Mouse (Mus musculus): ENCODE measurements at regions not wholly inside any gene's neighbourhood (a gene's known extent, or its start where the extent isn't known, plus 50 kb on each side); places are given as distances from the start of the nearest gene placed in this dataset.

GRCm38 (mm10) chr8:30233266-30233665, 2785.8 kb downstream of the Poteg start:
- H3K9me3 ChIP-seq (replicated peaks; ENCODE audit: control insufficient read depth, low read length, poor library complexity, severe bottlenecking) = no peaks in the 10 kb centered on the region
- H3K36me3 ChIP-seq (ENCODE audit: control insufficient read depth, insufficient read depth, low read length) = no peaks in the 10 kb centered on the region
- H3K9ac ChIP-seq (ENCODE audit: low read depth, low read length) = no peak overlapping the region
- no peak for ATAC-seq
- H3K27ac ChIP-seq (ENCODE audit: low read length) = no peak overlapping the region
- no peaks in the 10 kb centered on the region for H3K27me3 ChIP-seq (ENCODE audit: control insufficient read depth, insufficient read depth, low read depth, low read length)
- no peak overlapping the region for H3K4me2 ChIP-seq (ENCODE audit: low read length)
- WGBS = 70% methylated on average over 1 of the region's 1 CpGs
- H3K4me3 ChIP-seq (ENCODE audit: low read depth, low read length) = no peak overlapping the region
- no peaks in the 10 kb centered on the region for H3K4me1 ChIP-seq (ENCODE audit: control insufficient read depth, insufficient read depth, low read length)

- no peaks in the 10 kb centered on the region for H3K27me3 ChIP-seq (ENCODE audit: control insufficient read depth, insufficient read depth, low read depth, low read length)
- H3K4me1 ChIP-seq (ENCODE audit: control insufficient read depth, insufficient read depth, low read length) = no peaks in the 10 kb centered on the region
- no peak for ATAC-seq
- H3K27ac ChIP-seq (ENCODE audit: low read length) = no peak overlapping the region
- no peak overlapping the region for H3K4me3 ChIP-seq (ENCODE audit: low read depth, low read length)
- H3K9me3 ChIP-seq (replicated peaks; ENCODE audit: control insufficient read depth, low read length, poor library complexity, severe bottlenecking) = no peaks in the 10 kb centered on the region
- no peak overlapping the region for H3K4me2 ChIP-seq (ENCODE audit: low read length)
- no peaks in the 10 kb centered on the region for H3K36me3 ChIP-seq (ENCODE audit: control insufficient read depth, insufficient read depth, low read length)
- H3K9ac ChIP-seq (ENCODE audit: low read depth, low read length) = no peak overlapping the region
- 95% methylated on average over 3 of the region's 3 CpGs for WGBS
Measured at GRCm38 (mm10) chr8:30251797-30252196, 2804.3 kb downstream of the Poteg start.

- Histone ChIP-seq H3K36me3 (ENCODE audit: control insufficient read depth, insufficient read depth, low read length) (no peaks in the 10 kb centered on the region), H3K27me3 (ENCODE audit: control insufficient read depth, insufficient read depth, low read depth, low read length) (no peaks in the 10 kb centered on the region), H3K27ac (ENCODE audit: low read length) (no peak overlapping the region), H3K9me3 (replicated peaks; ENCODE audit: control insufficient read depth, low read length, poor library complexity, severe bottlenecking) (no peaks in the 10 kb centered on the region), H3K9ac (ENCODE audit: low read depth, low read length) (no peak overlapping the region), H3K4me3 (ENCODE audit: low read depth, low read length) (no peak overlapping the region), H3K4me2 (ENCODE audit: low read length) (no peak overlapping the region), H3K4me1 (ENCODE audit: control insufficient read depth, insufficient read depth, low read length) (no peaks in the 10 kb centered on the region)
- ATAC-seq = no peak
- WGBS = 78% methylated on average over 6 of the region's 6 CpGs
Measured at GRCm38 (mm10) chr8:30269949-30270910, 2822.8 kb downstream of the Poteg start.

- no peak overlapping the region for H3K27ac ChIP-seq (ENCODE audit: low read length)
- H3K9me3 ChIP-seq (replicated peaks; ENCODE audit: control insufficient read depth, low read length, poor library complexity, severe bottlenecking) = no peaks in the 10 kb centered on the region
- H3K4me3 ChIP-seq (ENCODE audit: low read depth, low read length) = no peak overlapping the region
- WGBS = 17% methylated on average over 4 of the region's 4 CpGs
- H3K9ac ChIP-seq (ENCODE audit: low read depth, low read length) = no peak overlapping the region
- H3K4me1 ChIP-seq (ENCODE audit: control insufficient read depth, insufficient read depth, low read length) = no peaks in the 10 kb centered on the region
- no peak for ATAC-seq
- H3K27me3 ChIP-seq (ENCODE audit: control insufficient read depth, insufficient read depth, low read depth, low read length) = no peaks in the 10 kb centered on the region
- H3K4me2 ChIP-seq (ENCODE audit: low read length) = no peak overlapping the region
- no peaks in the 10 kb centered on the region for H3K36me3 ChIP-seq (ENCODE audit: control insufficient read depth, insufficient read depth, low read length)
Measured at GRCm38 (mm10) chr8:30289169-30289568, 2841.7 kb downstream of the Poteg start.

GRCm38 (mm10) chr8:30331201-30331600, 2883.7 kb downstream of the Poteg start:
- Histone ChIP-seq H3K4me2 (ENCODE audit: low read length) (no peak overlapping the region), H3K36me3 (ENCODE audit: control insufficient read depth, insufficient read depth, low read length) (no peaks in the 10 kb centered on the region), H3K4me3 (ENCODE audit: low read depth, low read length) (no peak overlapping the region), H3K9me3 (replicated peaks; ENCODE audit: control insufficient read depth, low read length, poor library complexity, severe bottlenecking) (no peaks in the 10 kb centered on the region), H3K9ac (ENCODE audit: low read depth, low read length) (no peak overlapping the region), H3K27me3 (ENCODE audit: control insufficient read depth, insufficient read depth, low read depth, low read length) (no peaks in the 10 kb centered on the region), H3K27ac (ENCODE audit: low read length) (no peak overlapping the region), H3K4me1 (ENCODE audit: control insufficient read depth, insufficient read depth, low read length) (no peaks in the 10 kb centered on the region)
- no peak for ATAC-seq

GRCm38 (mm10) chr8:30333352-30333751, 2885.9 kb downstream of the Poteg start:
- ATAC-seq = no peak
- H3K4me3 ChIP-seq (ENCODE audit: low read depth, low read length) = no peak overlapping the region
- no peak overlapping the region for H3K27ac ChIP-seq (ENCODE audit: low read length)
- no peaks in the 10 kb centered on the region for H3K9me3 ChIP-seq (replicated peaks; ENCODE audit: control insufficient read depth, low read length, poor library complexity, severe bottlenecking)
- H3K4me1 ChIP-seq (ENCODE audit: control insufficient read depth, insufficient read depth, low read length) = no peaks in the 10 kb centered on the region
- 34% methylated on average over 3 of the region's 3 CpGs for WGBS
- no peak overlapping the region for H3K9ac ChIP-seq (ENCODE audit: low read depth, low read length)
- H3K27me3 ChIP-seq (ENCODE audit: control insufficient read depth, insufficient read depth, low read depth, low read length) = no peaks in the 10 kb centered on the region
- no peaks in the 10 kb centered on the region for H3K36me3 ChIP-seq (ENCODE audit: control insufficient read depth, insufficient read depth, low read length)
- no peak overlapping the region for H3K4me2 ChIP-seq (ENCODE audit: low read length)

- Histone ChIP-seq H3K4me2 (ENCODE audit: low read length) (no peak overlapping the region), H3K9ac (ENCODE audit: low read depth, low read length) (no peak overlapping the region), H3K27me3 (ENCODE audit: control insufficient read depth, insufficient read depth, low read depth, low read length) (no peaks in the 10 kb centered on the region), H3K4me1 (ENCODE audit: control insufficient read depth, insufficient read depth, low read length) (no peaks in the 10 kb centered on the region), H3K27ac (ENCODE audit: low read length) (no peak overlapping the region), H3K36me3 (ENCODE audit: control insufficient read depth, insufficient read depth, low read length) (no peaks in the 10 kb centered on the region), H3K4me3 (ENCODE audit: low read depth, low read length) (no peak overlapping the region), H3K9me3 (replicated peaks; ENCODE audit: control insufficient read depth, low read length, poor library complexity, severe bottlenecking) (no peaks in the 10 kb centered on the region)
- no peak for ATAC-seq
- WGBS = 94% methylated on average over 1 of the region's 1 CpGs
Measured at GRCm38 (mm10) chr8:30359464-30359863, 2912.0 kb downstream of the Poteg start.

GRCm38 (mm10) chr8:30365721-30366120, 2918.3 kb downstream of the Poteg start:
- Histone ChIP-seq H3K4me2 (ENCODE audit: low read length) (no peak overlapping the region), H3K27ac (ENCODE audit: low read length) (no peak overlapping the region), H3K36me3 (ENCODE audit: control insufficient read depth, insufficient read depth, low read length) (no peaks in the 10 kb centered on the region), H3K9me3 (replicated peaks; ENCODE audit: control insufficient read depth, low read length, poor library complexity, severe bottlenecking) (no peaks in the 10 kb centered on the region), H3K27me3 (ENCODE audit: control insufficient read depth, insufficient read depth, low read depth, low read length) (no peaks in the 10 kb centered on the region), H3K9ac (ENCODE audit: low read depth, low read length) (no peak overlapping the region), H3K4me1 (ENCODE audit: control insufficient read depth, insufficient read depth, low read length) (no peaks in the 10 kb centered on the region), H3K4me3 (ENCODE audit: low read depth, low read length) (no peak overlapping the region)
- WGBS = 38% methylated on average over 2 of the region's 2 CpGs
- no peak for ATAC-seq

- H3K4me3 ChIP-seq (ENCODE audit: low read depth, low read length) = no peak overlapping the region
- no peak overlapping the region for H3K27ac ChIP-seq (ENCODE audit: low read length)
- H3K9ac ChIP-seq (ENCODE audit: low read depth, low read length) = no peak overlapping the region
- no peaks in the 10 kb centered on the region for H3K4me1 ChIP-seq (ENCODE audit: control insufficient read depth, insufficient read depth, low read length)
- no peaks in the 10 kb centered on the region for H3K9me3 ChIP-seq (replicated peaks; ENCODE audit: control insufficient read depth, low read length, poor library complexity, severe bottlenecking)
- H3K36me3 ChIP-seq (ENCODE audit: control insufficient read depth, insufficient read depth, low read length) = no peaks in the 10 kb centered on the region
- H3K4me2 ChIP-seq (ENCODE audit: low read length) = no peak overlapping the region
- 73% methylated on average over 2 of the region's 2 CpGs for WGBS
- no peaks in the 10 kb centered on the region for H3K27me3 ChIP-seq (ENCODE audit: control insufficient read depth, insufficient read depth, low read depth, low read length)
- ATAC-seq = no peak
Measured at GRCm38 (mm10) chr8:30391936-30392335, 2944.5 kb downstream of the Poteg start.

Measured in midbrain, embryonic 16.5 days (tissue).